Mouse (Mus musculus): ENCODE results near the gene Ccdc157. TPM values are rescaled to one million over a fixed set of nuclear protein-coding genes. Genes with fewer than 3 reads are reported as not detected.

Ccdc157 gene
- polyA plus RNA-seq, 1 experiment: 9.6 TPM

- Histone ChIP-seq H3K27ac (ENCODE audit: insufficient read depth, low read depth, low read length) (no peak overlapping the region), H3K36me3 (ENCODE audit: control insufficient read depth, insufficient read depth, low read length) (no peaks in the 10 kb centered on the region), H3K4me1 (ENCODE audit: control insufficient read depth, insufficient read depth, low read length) (peaks cover 10% of the 10 kb centered on the region), H3K27me3 (replicated peaks; ENCODE audit: control insufficient read depth, insufficient read depth, low read length) (no peaks in the 10 kb centered on the region), H3K4me3 (ENCODE audit: insufficient read depth, low read depth, low read length) (no peak overlapping the region)
- no peak for TF ChIP-seq POLR2A (IDR thresholded peaks at IDR 0.05; ENCODE audit: low read depth, low read length)
- no peak for TF ChIP-seq CTCF (conservative IDR thresholded peaks at IDR 0.05; ENCODE audit: insufficient read depth, insufficient read length, low read depth, low read length)
- 79% methylated on average over 7 of the region's 7 CpGs for WGBS
- no peak for DNase-seq
Measured at GRCm38 (mm10) chr11:4098816-4099215, 61.3 kb downstream of the Ccdc157 start.

GRCm38 (mm10) chr11:4098120-4098519 lies 62.0 kb downstream of the Ccdc157 start:
- DNase-seq: no peak
- no peak overlapping the region for H3K4me3 ChIP-seq (ENCODE audit: insufficient read depth, low read depth, low read length)
- no peaks in the 10 kb centered on the region for H3K27me3 ChIP-seq (replicated peaks; ENCODE audit: control insufficient read depth, insufficient read depth, low read length)
- WGBS: 66% methylated on average over 8 of the region's 8 CpGs
- H3K36me3 ChIP-seq (ENCODE audit: control insufficient read depth, insufficient read depth, low read length): no peaks in the 10 kb centered on the region
- peaks cover 10% of the 10 kb centered on the region for H3K4me1 ChIP-seq (ENCODE audit: control insufficient read depth, insufficient read depth, low read length)
- TF ChIP-seq CTCF (conservative IDR thresholded peaks at IDR 0.05; ENCODE audit: insufficient read depth, insufficient read length, low read depth, low read length) (0 out of 2 replicates have a peak, but pooled peaks have one; percentile 10), POLR2A (IDR thresholded peaks at IDR 0.05; ENCODE audit: low read depth, low read length) (no peak)
- H3K27ac ChIP-seq (ENCODE audit: insufficient read depth, low read depth, low read length): no peak overlapping the region

GRCm38 (mm10) chr11:4097091-4097621 lies 62.9 kb downstream of the Ccdc157 start:
- peaks cover 10% of the 10 kb centered on the region for H3K4me1 ChIP-seq (ENCODE audit: control insufficient read depth, insufficient read depth, low read length)
- DNase-seq: no peak
- peak overlapping the region; percentile 71 for H3K4me3 ChIP-seq (ENCODE audit: insufficient read depth, low read depth, low read length)
- H3K27ac ChIP-seq (ENCODE audit: insufficient read depth, low read depth, low read length): peak overlapping the region; percentile 81
- no peaks in the 10 kb centered on the region for H3K36me3 ChIP-seq (ENCODE audit: control insufficient read depth, insufficient read depth, low read length)
- WGBS: 23% methylated on average over 10 of the region's 10 CpGs
- TF ChIP-seq POLR2A (IDR thresholded peaks at IDR 0.05; ENCODE audit: low read depth, low read length): no peak
- no peak for TF ChIP-seq CTCF (conservative IDR thresholded peaks at IDR 0.05; ENCODE audit: insufficient read depth, insufficient read length, low read depth, low read length)
- no peaks in the 10 kb centered on the region for H3K27me3 ChIP-seq (replicated peaks; ENCODE audit: control insufficient read depth, insufficient read depth, low read length)

- peaks cover 10% of the 10 kb centered on the region for H3K4me1 ChIP-seq (ENCODE audit: control insufficient read depth, insufficient read depth, low read length)
- H3K36me3 ChIP-seq (ENCODE audit: control insufficient read depth, insufficient read depth, low read length): peaks cover 3% of the 10 kb centered on the region; the same call in 1 of the 2 replicates
- H3K4me3 ChIP-seq (ENCODE audit: insufficient read depth, low read depth, low read length): peak overlapping the region; percentile 71
- DNase-seq: peak; percentile 99
- H3K27ac ChIP-seq (ENCODE audit: insufficient read depth, low read depth, low read length): peak overlapping the region; percentile 81
- TF ChIP-seq POLR2A (IDR thresholded peaks at IDR 0.05; ENCODE audit: low read depth, low read length) (peak; percentile 22), CTCF (conservative IDR thresholded peaks at IDR 0.05; ENCODE audit: insufficient read depth, insufficient read length, low read depth, low read length) (no peak)
- WGBS: 3% methylated on average over 45 of the region's 45 CpGs
- H3K27me3 ChIP-seq (replicated peaks; ENCODE audit: control insufficient read depth, insufficient read depth, low read length): no peaks in the 10 kb centered on the region
Measured at GRCm38 (mm10) chr11:4096054-4096984, 63.8 kb downstream of the Ccdc157 start.

GRCm38 (mm10) chr11:4095171-4096053 lies 64.7 kb downstream of the Ccdc157 start, which contains the start of gene Mtfp1:
Gene Mtfp1, minus strand, starts transcription at chr11:4095445.
- H3K4me1 ChIP-seq (ENCODE audit: control insufficient read depth, insufficient read depth, low read length): peaks cover 10% of the 10 kb centered on the region
- TF ChIP-seq CTCF (conservative IDR thresholded peaks at IDR 0.05; ENCODE audit: insufficient read depth, insufficient read length, low read depth, low read length): no peak
- peak; percentile 6 for TF ChIP-seq POLR2A (IDR thresholded peaks at IDR 0.05; ENCODE audit: low read depth, low read length)
- H3K36me3 ChIP-seq (ENCODE audit: control insufficient read depth, insufficient read depth, low read length): peaks cover 3% of the 10 kb centered on the region; the same call in 1 of the 2 replicates
- DNase-seq: peak; percentile 77
- H3K27me3 ChIP-seq (replicated peaks; ENCODE audit: control insufficient read depth, insufficient read depth, low read length): no peaks in the 10 kb centered on the region
- 3% methylated on average over 33 of the region's 34 CpGs for WGBS
- peak within 1 kb of the TSS; percentile 77 for H3K27ac ChIP-seq (ENCODE audit: insufficient read depth, low read depth, low read length)
- peak within 1 kb of the TSS; percentile 62 for H3K4me3 ChIP-seq (ENCODE audit: insufficient read depth, low read depth, low read length)

GRCm38 (mm10) chr11:4094378-4095170 lies 65.5 kb downstream of the Ccdc157 start:
- TF ChIP-seq CTCF (conservative IDR thresholded peaks at IDR 0.05; ENCODE audit: insufficient read depth, insufficient read length, low read depth, low read length) (peak; percentile 84), POLR2A (IDR thresholded peaks at IDR 0.05; ENCODE audit: low read depth, low read length) (no peak)
- peaks cover 3% of the 10 kb centered on the region; the same call in 1 of the 2 replicates for H3K36me3 ChIP-seq (ENCODE audit: control insufficient read depth, insufficient read depth, low read length)
- WGBS: 6% methylated on average over 24 of the region's 24 CpGs
- no peaks in the 10 kb centered on the region for H3K27me3 ChIP-seq (replicated peaks; ENCODE audit: control insufficient read depth, insufficient read depth, low read length)
- peak; percentile 84 for DNase-seq
- peak overlapping the region; percentile 62 for H3K4me3 ChIP-seq (ENCODE audit: insufficient read depth, low read depth, low read length)
- peaks cover 10% of the 10 kb centered on the region for H3K4me1 ChIP-seq (ENCODE audit: control insufficient read depth, insufficient read depth, low read length)
- H3K27ac ChIP-seq (ENCODE audit: insufficient read depth, low read depth, low read length): peak overlapping the region; percentile 68

All from kidney, adult 2 months (tissue).